ENCODE assay signal across 11 mouse cellular contexts in genomic region chr15:97458139-97458747, GRCm38 (mm10).
DNase-seq lines count a peak whose midpoint lies in the region; ATAC-seq lines count a peak whose summit lies in the region.
"Had no signal": no experiment of that assay in that cellular context is flagged by ENCODE, and none has a peak within 500 bp of the region (broad histone marks: within the 10 kb centered on the region; RNA-seq: fewer than 3 reads in every experiment).

No protein-coding gene starts in this region.

- no peak for DNase-seq in heart, adult 18-20 months
- DNase-seq in neural tube, embryonic 10.5 days (ENCODE audit: extremely low spot score, low spot score): no peak
- DNase-seq in thymus, postnatal 14 days: peak; percentile 47
- no peak for DNase-seq in cerebellum, adult 9-10 months
- DNase-seq: adrenal gland, postnatal 36 days; kidney, postnatal 36 days had no signal

- no peaks in the 10 kb centered on the region; the same call in 1 of the 2 replicates for H3K27me3 ChIP-seq in heart, embryonic 11.5 days (ENCODE audit: control insufficient read depth, insufficient read depth, low read length)
- no peaks in the 10 kb centered on the region for H3K27me3 ChIP-seq in neural tube, embryonic 12.5 days (replicated peaks)
- no peaks in the 10 kb centered on the region for H3K27me3 ChIP-seq in midbrain, embryonic 15.5 days (replicated peaks)

- ATAC-seq in heart, embryonic 11.5 days (replicated peaks; ENCODE audit: insufficient number of reproducible peaks, low FRiP score, low TSS enrichment): no peak
- no peak for ATAC-seq in neural tube, embryonic 12.5 days (ENCODE audit: low FRiP score, low read depth)
- no peak for ATAC-seq in midbrain, embryonic 15.5 days (replicated peaks)
- no peak for ATAC-seq in megakaryocyte-erythroid progenitor cell, adult 5-6 weeks (replicated peaks; ENCODE audit: low FRiP score, low TSS enrichment, poor library complexity, severe bottlenecking)

- no peaks in the 10 kb centered on the region for H3K9me3 ChIP-seq in heart, embryonic 11.5 days (replicated peaks; ENCODE audit: control insufficient read depth, low read length)
- no peaks in the 10 kb centered on the region for H3K9me3 ChIP-seq in neural tube, embryonic 12.5 days
- H3K9me3 ChIP-seq in midbrain, embryonic 15.5 days: no peaks in the 10 kb centered on the region

- no peaks in the 10 kb centered on the region for H3K36me3 ChIP-seq in heart, embryonic 11.5 days (ENCODE audit: control insufficient read depth, insufficient read depth, low read length)
- no peaks in the 10 kb centered on the region for H3K36me3 ChIP-seq in neural tube, embryonic 12.5 days
- H3K36me3 ChIP-seq in midbrain, embryonic 15.5 days (replicated peaks): no peaks in the 10 kb centered on the region

- no peak overlapping the region for H3K27ac ChIP-seq in heart, embryonic 11.5 days (ENCODE audit: low read depth, low read length)
- H3K27ac ChIP-seq in neural tube, embryonic 12.5 days: no peak overlapping the region
- no peak overlapping the region for H3K27ac ChIP-seq in midbrain, embryonic 15.5 days

- H3K4me2 ChIP-seq in heart, embryonic 11.5 days: peak overlapping the region; percentile 36
- peak overlapping the region; percentile 25; the same call in 1 of the 2 replicates for H3K4me2 ChIP-seq in neural tube, embryonic 12.5 days (replicated peaks)
- peak overlapping the region; percentile 31 for H3K4me2 ChIP-seq in midbrain, embryonic 15.5 days

- H3K9ac ChIP-seq in heart, embryonic 11.5 days (ENCODE audit: low read depth, low read length): no peak overlapping the region
- H3K9ac ChIP-seq in neural tube, embryonic 12.5 days: no peak overlapping the region
- no peak overlapping the region for H3K9ac ChIP-seq in midbrain, embryonic 15.5 days

- H3K4me3 ChIP-seq in heart, embryonic 11.5 days (ENCODE audit: low read depth, low read length): no peak overlapping the region
- no peak overlapping the region for H3K4me3 ChIP-seq in neural tube, embryonic 12.5 days
- H3K4me3 ChIP-seq in midbrain, embryonic 15.5 days: no peak overlapping the region
- H3K4me3 ChIP-seq: myocyte had no signal

- H3K4me1 ChIP-seq in heart, embryonic 11.5 days (ENCODE audit: control insufficient read depth, insufficient read depth, low read length): no peaks in the 10 kb centered on the region
- H3K4me1 ChIP-seq in neural tube, embryonic 12.5 days: 0 out of 2 replicates have a peak, but pooled peaks cover 4% of the 10 kb centered on the region
- H3K4me1 ChIP-seq in midbrain, embryonic 15.5 days: no peaks in the 10 kb centered on the region

- WGBS in heart, embryonic 11.5 days (ENCODE audit: insufficient replicate concordance): 24% methylated on average over 17 of the region's 17 CpGs
- 53% methylated on average over 17 of the region's 17 CpGs for WGBS in neural tube, embryonic 12.5 days
- 49% methylated on average over 17 of the region's 17 CpGs for WGBS in midbrain, embryonic 15.5 days
